ENCODE assay signal across 10 mouse cellular contexts in the genomic region with DNA sequence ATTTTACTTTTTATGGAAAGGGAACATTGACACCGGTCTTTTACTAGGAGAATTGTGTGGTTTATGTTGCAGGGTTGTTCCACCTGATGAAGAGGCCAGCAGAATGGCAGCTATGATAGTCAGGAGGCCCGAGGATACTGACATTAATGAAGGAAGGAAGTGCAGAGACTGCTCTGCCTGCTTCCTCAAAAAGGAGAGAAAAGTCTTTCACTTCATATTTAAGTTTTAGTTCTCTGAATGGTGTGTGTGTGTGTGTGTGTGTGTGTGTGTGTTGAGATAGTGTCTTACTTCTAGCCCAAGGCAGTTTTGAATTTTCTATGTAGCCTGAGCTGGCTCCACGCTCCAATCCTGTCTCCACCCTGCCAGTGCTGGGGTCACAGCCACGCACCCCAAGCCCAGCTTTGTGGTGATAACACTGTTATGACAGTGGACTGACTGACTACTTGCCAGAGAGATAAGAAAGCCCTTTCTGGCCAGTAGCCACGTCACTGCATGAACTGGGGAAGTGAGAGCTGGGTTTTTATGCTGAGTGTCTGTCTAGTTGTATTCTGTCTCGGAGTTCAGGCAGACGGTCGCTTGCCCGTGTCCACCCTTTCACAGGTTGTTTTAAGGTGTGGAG.
DNase-seq lines count a peak whose midpoint lies in the region; ATAC-seq and TF ChIP-seq lines count a peak whose summit lies in the region.
"Had no signal": no experiment of that assay in that cellular context is flagged by ENCODE, and none has a peak within 500 bp of the region (broad histone marks: within the 10 kb centered on the region; RNA-seq: fewer than 3 reads in every experiment).

No protein-coding gene starts in this region.

- no peaks in the 10 kb centered on the region for H3K4me1 ChIP-seq in liver, adult 2 months (ENCODE audit: control insufficient read depth, insufficient read depth, low read length)
- H3K4me1 ChIP-seq in forebrain, embryonic 12.5 days = no peaks in the 10 kb centered on the region
- H3K4me1 ChIP-seq in forebrain, postnatal 0 days (ENCODE audit: insufficient read depth) = peaks cover 5% of the 10 kb centered on the region; the same call in 1 of the 2 replicates

- no peaks in the 10 kb centered on the region for H3K36me3 ChIP-seq in liver, adult 2 months (ENCODE audit: control insufficient read depth, insufficient read depth, low read length)
- 0 out of 2 replicates have a peak, but pooled peaks cover 5% of the 10 kb centered on the region for H3K36me3 ChIP-seq in forebrain, embryonic 12.5 days (replicated peaks)
- H3K36me3 ChIP-seq in forebrain, postnatal 0 days (ENCODE audit: insufficient read depth) = no peaks in the 10 kb centered on the region

- TF ChIP-seq CTCF in liver, adult 2 months (IDR thresholded peaks at IDR 0.05; ENCODE audit: low read depth, low read length) = no peak
- TF ChIP-seq CTCF in forebrain, postnatal 0 days (IDR thresholded peaks at IDR 0.05; ENCODE audit: low read depth) = no peak

- H3K4me2 ChIP-seq in forebrain, embryonic 12.5 days = no peak overlapping the region
- no peak overlapping the region for H3K4me2 ChIP-seq in forebrain, postnatal 0 days (ENCODE audit: low read depth)

- DNase-seq in liver, adult 2 months (ENCODE audit: extremely low read depth, low read depth, low spot score) = peak; percentile 40
- DNase-seq in liver = no peak
- DNase-seq in kidney, adult 9 months = peak; percentile 39
- DNase-seq in skeletal muscle tissue, adult 2 months (ENCODE audit: low read depth, low spot score) = peak; percentile 19
- no peak for DNase-seq in forebrain, postnatal 0 days
- DNase-seq in cerebellum, postnatal 36 days = no peak
- DNase-seq: cerebellum, adult 11 months had no signal

- no peaks in the 10 kb centered on the region for H3K79me2 ChIP-seq in liver, adult 2 months (ENCODE audit: control insufficient read depth, insufficient read depth, low read length)

- peaks cover 6% of the 10 kb centered on the region; the same call in 1 of the 2 replicates for H3K9me3 ChIP-seq in forebrain, embryonic 12.5 days
- H3K9me3 ChIP-seq in forebrain, postnatal 0 days (ENCODE audit: low read length) = no peaks in the 10 kb centered on the region

- H3K27ac ChIP-seq in liver, adult 2 months (replicated peaks; ENCODE audit: insufficient read depth, low read depth, low read length) = no peak overlapping the region
- H3K27ac ChIP-seq in forebrain, embryonic 12.5 days = no peak overlapping the region
- H3K27ac ChIP-seq in forebrain, postnatal 0 days (ENCODE audit: low read depth, low read length) = no peak overlapping the region

- H3K9ac ChIP-seq in liver, adult 2 months (ENCODE audit: low read depth, low read length) = no peak overlapping the region
- no peak overlapping the region for H3K9ac ChIP-seq in forebrain, embryonic 12.5 days
- H3K9ac ChIP-seq in forebrain, postnatal 0 days = no peak overlapping the region

- 44% methylated on average over 9 of the region's 9 CpGs for WGBS in liver, adult 2 months
- WGBS in forebrain, embryonic 12.5 days = 88% methylated on average over 9 of the region's 9 CpGs
- whole genome bisulfite sequencing in forebrain, postnatal 0 days = 71% methylated on average over 9 of the region's 9 CpGs

- ATAC-seq in granulocyte monocyte progenitor cell, adult 5-6 weeks (replicated peaks; ENCODE audit: poor library complexity, severe bottlenecking) = peak; percentile 83
- ATAC-seq in forebrain, embryonic 12.5 days (ENCODE audit: low FRiP score) = no peak
- no peak for ATAC-seq in forebrain, postnatal 0 days

- no peaks in the 10 kb centered on the region; the same call in 1 of the 2 replicates for H3K27me3 ChIP-seq in liver, adult 2 months (ENCODE audit: control insufficient read depth, insufficient read depth, low read length)
- no peaks in the 10 kb centered on the region for H3K27me3 ChIP-seq in forebrain, embryonic 12.5 days
- no peaks in the 10 kb centered on the region for H3K27me3 ChIP-seq in forebrain, postnatal 0 days (ENCODE audit: insufficient read depth, low read length)

- no peak overlapping the region for H3K4me3 ChIP-seq in liver, adult 2 months (ENCODE audit: insufficient read depth, low read depth, low read length)
- no peak overlapping the region for H3K4me3 ChIP-seq in forebrain, embryonic 12.5 days (replicated peaks)
- H3K4me3 ChIP-seq in forebrain, postnatal 0 days (ENCODE audit: low read depth, low read length) = no peak overlapping the region
- H3K4me3 ChIP-seq: midbrain, embryonic 10.5 days had no signal

- no peak for TF ChIP-seq POLR2A in liver, adult 2 months (IDR thresholded peaks at IDR 0.05; ENCODE audit: extremely low read depth, insufficient read depth, low read length)

Comparison
In these comparisons a context has a peak if more than half of its experiments do, and no peak if none do; other contexts are left out.
1. DNase-seq: peak in liver, adult 2 months (single experiment), kidney, adult 9 months (single experiment) and skeletal muscle tissue, adult 2 months (single experiment); none in liver (single experiment), forebrain, postnatal 0 days (single experiment) and cerebellum, postnatal 36 days (0 of 2).